Mouse (Mus musculus): ENCODE results near the gene Gm9903.

The Gm9903 gene

DNA sequence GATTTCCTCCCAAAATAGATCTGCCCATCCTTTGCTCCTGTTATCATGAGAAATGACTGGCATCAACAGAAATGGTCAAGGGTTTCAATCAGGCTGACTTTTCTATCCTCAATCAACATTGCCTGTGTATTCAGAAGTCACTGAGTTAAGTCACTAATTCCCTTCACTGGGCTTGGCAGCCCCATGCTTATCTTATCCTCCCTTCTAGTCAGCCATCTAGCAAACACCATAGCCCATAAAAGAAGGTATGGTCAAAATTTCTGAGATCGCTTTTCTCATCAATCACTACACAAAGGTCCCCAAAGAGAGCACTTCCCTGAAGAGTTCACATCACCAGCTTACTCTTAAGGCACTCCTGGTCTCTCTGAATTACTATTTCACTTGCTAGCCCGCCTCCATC is 21.3 kb downstream of the Gm9903 start:
- no peak for DNase-seq

DNA sequence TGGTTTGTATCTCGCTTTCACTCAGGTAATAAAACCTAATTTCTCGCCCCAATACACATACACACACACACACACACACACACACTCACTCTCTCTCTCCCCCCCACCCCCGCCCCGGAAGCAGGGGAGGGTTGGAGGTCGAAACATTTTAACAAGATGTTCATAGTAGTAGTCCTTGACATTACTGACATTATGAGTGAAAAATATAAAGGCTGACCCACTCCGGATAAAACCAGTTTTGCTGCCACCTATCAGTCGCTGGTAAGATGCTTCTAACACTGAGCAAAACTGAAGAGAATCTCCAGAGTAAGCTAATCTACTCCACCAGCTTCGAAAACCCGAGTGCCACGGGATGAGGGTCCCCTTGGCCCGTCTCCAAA is 21.8 kb downstream of the Gm9903 start:
- DNase-seq = no peak

DNA sequence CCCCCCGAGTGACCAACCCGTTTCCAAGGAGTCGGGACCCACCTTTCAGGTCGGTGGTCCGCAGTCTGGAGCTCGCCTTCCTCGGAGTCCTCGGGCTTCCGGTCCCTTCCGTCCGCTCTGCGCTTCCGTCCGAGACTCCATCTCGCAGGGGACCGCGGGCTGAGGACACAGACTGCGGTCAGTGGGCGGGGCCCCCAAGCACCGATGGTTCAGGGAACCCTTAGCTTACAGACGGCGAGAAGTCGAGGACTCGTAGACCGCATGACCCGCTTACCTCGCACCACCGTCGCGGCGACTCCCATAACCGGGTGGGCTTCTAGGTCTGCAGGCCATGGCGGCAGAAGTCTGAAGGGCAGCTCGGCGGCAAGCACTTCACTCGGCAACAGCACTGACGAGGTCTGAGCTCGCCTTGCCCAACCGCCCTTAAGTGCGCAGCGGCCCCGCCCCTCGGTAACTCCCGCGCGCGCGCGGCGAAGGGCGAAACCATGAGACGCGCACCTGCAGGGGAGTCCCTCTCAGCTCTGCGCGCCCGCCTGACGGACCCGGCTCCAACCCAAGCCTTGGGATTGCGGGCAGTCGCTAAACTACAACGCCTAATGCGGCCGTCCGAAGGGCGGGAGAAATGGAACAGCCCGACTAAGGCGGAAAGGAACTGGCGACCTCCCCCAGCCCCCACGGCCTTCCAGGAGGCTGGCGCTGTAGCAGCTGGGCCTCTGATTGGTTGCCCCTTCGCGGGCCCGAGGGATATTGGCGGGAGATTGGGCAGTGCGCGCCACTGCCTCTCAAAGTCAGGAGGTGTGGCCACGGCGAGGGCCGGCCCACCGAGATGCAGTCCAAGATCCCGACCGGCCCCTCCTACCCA is 22.4 kb downstream of the Gm9903 start, which contains the start of gene Slbp:
Gene Slbp, minus strand, starts transcription at position 654 of the 862 bp plus-strand sequence.
- DNase-seq = peak; percentile 92 to 94

DNA sequence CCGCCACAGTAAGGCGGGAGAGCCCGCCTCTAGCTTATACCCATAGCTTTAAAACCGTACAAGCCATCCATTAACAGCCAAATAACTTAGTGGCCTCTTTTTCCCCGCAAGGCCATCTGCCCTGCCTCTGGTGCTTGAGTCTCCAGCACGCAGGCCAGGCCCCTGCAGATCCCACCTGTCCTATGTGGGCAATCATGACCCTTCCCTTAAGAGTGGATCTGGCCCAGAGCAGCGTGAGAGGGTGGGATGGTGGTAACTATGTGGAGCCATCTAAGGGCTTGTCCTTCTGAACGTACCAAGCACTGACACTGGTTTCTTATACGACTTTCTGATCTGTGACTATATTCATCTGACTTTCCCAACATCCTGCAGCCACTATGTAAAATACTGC is 23.1 kb downstream of the Gm9903 start:
- DNase-seq = no peak

DNA sequence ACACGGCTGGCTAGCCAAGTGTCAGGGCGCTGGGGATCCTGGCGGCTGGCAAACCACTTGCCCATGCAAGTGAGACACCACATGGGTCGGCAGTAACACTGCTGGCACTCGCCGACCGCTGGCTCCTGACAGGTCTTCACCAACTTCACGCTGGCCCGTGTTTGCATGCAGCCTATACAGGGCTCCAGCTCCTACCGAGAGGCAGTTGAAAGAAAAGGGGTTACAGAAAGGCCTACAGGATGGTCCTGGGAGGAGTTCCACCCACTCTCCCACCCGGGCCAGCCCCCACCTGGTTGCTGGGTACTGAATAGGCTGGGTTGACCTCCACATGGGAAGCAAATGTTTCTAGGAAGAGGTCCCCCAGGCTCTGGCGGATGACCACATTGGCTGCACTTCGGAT is 24.7 kb downstream of the Gm9903 start:
- DNase-seq = no peak

DNA sequence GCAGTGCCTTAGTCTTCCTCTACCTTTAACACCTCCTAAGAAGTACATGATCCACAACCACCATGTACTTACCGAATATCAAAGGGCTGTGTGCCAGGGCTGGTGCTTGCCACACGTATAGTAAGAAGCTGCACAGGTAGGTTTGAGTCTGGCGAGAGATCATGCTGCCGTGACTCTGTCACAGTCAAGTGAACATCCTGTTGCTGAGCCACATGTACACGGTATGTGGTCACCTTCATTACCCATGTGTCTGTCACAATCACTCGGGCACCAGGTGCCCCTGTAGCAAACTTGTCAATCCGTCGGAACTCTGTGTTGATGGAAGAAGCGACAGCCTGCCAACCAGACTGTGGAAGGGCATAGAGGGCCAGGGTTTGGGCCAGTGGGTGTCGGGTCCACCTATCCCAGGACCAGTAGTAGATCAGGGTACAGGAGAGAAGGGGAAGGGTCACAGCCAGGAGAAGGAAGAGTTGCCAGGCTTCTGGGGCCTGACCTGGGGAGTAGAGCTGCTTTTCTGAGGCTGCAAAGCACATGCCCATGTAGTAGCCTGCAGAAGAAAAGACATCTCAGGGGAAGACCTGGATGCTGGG is 25.6 kb downstream of the Gm9903 start:
- DNase-seq = no peak

DNA sequence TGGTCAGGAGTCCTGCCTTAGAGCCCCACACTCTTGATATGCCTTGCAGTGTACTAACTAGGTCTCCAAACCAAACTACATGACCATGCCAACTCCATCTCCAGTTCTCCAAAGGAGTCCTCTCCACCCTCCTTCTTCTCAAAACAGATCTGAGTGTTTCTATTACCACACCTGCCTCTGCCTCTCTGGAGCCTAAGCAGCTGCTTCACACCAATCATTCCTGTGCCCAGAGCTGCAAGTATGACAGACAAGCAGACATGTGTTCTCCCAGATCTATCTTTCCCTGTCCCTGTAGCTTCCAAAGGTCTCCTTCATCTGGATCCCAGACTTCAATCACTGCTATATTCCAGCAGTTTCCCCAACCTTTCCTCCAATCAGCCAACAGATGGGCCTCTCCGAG is 27.0 kb downstream of the Gm9903 start:
- DNase-seq = no peak

DNA sequence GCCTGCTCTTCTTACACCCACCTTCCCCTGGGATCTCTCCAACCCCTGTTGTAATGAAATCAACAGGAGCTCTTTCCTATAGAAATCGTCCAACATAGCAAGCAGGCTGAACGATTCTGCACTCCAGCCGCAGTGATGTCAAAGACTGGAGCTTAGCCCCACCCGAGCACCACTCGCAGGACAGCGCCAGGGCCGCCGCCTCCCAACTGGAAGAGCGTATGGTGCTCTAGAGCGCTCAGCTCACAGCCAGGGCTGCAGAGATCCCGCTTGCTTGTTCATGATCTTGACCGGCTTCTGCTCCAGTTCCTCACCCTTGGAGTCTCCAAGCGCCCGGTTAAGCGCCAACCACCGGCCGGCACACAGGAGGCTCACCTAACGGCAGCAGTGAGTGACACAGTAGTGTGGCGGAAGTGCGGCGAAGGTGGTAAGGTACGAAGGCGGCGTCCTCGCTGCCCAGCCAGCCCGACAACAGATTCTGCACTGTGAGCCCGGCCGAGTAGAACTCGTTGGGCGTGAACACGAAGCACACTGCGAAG is 27.6 kb downstream of the Gm9903 start:
- no peak for DNase-seq

DNA sequence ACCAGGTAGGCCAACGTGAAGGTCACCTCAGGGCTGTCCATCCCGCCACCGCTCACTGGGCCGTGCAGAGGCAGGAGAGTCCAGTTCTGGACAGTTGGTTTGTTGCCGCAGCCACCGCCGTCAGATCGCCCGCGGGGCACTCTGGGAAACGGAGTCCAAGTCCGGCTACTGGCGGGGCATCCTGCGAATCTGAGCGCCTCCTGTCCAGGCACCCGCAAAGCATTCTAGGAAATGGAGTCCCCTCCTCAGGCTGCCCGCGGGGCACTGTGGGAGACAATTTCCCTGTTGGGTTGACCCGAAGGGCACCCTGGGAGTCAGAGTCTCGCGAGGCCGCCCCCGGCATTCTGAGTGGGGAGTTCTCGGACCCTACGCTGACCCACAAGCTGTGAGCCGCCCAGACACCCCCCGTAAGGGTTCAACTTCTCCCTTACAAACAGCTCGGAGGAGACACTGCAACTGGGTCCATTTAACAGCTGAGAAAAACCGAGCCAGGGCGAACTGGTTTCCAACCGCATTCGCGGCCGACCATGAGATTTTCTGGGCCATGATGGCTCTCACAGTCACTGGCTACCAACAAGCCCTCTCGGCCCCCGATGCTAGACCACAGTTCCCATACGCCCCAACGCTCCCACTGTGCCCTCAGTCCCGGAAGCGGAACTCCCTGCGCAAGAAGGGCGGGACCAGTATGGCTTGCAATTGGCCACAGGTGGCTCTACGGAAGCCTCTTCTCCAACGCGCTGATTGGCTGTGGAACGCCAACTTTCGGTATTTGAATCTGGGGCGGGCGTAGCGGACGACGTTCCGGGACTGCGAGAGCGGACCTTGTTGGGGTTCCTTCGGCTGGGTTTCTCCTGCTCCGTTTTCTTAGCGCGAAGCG is 28.3 kb downstream of the Gm9903 start, which contains the start of the genes Tacc3 and Tmem129:
Gene Tacc3, plus strand, starts transcription at position 342 of the 877 bp plus-strand sequence.
Gene Tmem129, minus strand, starts transcription at position 630 of the 877 bp plus-strand sequence.
- peak; percentile 97 to 99 for DNase-seq

DNA sequence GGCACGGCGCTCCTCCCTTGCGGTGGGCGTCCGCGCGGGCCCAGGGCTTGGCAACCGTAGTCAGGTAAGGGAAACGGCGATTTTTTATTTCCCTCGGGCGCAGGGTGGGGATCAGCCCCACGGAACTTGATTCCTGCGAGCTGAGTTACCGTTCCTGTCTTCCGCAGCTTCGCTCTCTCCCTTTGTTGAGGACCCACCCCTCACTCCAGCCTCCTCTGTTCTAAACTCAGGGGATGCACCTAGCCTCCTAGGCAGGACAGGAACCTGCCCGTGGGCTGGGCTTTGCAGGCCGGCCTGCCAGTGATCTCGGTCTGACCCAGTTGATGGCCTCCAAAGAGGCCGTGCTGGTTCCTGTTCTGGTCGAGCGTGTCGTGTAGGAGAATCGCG is 28.9 kb downstream of the Gm9903 start:
- no peak for DNase-seq

DNA sequence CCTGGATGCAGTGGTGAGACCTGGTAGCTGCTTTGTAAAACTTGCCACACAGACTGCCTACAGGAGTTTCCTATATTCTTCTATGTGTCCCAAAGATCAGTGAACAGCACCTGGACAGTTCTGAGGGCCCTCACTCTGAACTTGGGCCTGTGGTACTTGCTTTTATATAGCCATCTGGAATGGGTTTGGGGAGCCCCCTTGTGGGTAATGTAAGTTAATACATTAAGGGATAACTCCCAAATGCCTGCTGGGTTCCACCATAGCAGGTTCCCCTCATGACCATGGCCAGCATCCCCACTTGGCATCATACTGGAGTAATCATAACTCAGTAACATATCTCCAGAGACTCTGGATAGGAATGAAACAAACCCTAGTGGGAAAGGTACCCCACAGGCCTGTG is 38.5 kb downstream of the Gm9903 start:
- no peak for DNase-seq

DNA sequence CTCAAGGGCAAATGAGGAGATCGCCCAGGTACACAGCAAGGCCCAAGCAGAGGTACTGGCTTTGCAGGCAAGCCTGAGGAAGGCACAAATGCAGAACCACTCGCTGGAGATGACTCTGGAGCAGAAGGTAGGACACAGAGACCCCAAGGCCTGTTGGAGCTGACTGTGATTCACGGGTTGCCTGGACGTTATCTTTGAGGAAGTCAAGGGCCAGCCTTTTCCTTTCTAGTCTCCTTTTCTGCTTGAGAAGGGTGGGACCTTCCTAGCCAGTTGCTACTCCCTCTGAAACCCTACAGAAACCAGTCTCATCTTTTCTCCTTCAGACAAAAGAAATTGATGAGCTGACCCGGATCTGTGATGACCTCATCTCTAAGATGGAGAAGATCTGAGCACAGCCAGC is 41.9 kb downstream of the Gm9903 start:
- no peak for DNase-seq

DNA sequence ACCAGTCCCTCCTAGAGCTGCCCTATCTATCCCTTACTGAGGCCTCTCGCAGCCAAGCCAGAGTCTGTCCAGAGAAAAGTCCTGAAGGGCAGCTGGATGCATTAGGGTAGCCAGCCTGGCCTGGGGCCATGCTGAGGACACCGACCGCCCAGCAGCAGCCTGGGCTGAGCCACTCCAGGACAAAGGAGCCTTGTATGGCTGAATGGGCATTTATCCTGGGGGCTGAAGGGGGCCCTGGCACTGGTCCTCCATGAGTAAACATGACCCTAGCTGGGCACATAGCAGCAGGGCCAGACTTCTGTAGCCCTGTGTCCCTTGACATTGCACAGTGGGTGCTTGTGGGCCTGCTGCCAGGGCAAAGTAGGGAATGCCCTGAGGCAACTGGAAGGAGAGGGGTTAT is 44.7 kb downstream of the Gm9903 start:
- DNase-seq = peak in 1 of 2 experiments; percentile 25

DNA sequence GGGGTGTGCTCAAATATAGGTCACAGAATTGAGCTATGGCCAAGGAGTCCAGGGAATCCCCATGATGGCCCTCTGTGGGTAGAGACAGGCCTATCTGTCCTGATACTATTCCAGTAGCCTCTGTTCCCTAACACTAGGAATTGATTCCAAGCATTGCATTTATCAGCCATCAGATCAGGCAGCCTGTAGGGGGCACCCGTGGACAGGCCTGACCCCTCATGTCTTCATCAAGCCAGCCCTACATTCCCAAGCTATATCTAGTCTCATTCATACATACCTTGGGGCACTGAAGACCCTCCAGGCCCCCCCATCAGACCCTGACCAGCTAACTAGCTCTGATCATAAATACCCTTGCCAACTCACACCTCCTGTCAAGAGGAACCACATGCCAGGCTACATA is 46.2 kb downstream of the Gm9903 start:
- peak; percentile 48 to 51 for DNase-seq

DNA sequence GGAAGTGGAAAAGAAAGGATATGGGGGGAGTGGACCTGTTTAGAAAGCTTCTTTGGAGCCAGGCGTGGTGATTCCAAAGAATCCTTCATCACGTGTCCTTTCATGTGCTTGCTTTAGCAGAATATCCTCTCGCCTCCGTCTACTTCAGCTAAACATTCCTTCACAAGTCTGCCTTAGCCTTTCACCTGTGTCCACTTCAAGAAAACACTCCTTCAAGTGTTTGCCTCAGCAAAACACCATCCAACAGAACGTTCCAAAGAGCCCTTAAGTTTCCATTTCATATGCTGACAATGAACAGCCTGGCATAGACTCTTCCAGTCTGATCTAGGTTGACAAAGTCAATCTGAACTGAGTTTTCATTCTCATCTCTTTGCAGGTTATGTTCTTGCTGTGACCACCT is 48.5 kb downstream of the Gm9903 start:
- DNase-seq = no peak

DNA sequence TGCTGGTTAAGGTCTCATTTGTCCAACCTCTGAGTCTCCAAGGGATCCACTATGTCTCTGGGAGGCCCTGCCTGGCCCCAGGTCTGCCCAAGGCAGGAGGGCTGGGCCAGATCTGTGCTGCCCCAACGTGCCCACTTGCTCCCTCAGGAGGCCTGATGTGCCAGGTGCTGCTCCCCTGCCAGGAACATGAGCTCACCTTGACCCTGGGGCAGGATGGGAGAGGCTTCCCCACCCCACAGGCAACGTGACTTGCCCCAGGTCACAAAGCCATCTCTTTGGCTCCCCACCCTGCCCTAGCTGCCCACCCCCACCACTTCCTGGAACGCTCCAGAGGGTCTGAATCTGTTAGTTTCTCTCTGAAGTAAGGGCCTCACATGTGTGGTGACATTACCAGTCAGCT is 51.3 kb downstream of the Gm9903 start:
- no peak for DNase-seq

Data from cerebellum, postnatal 36 days (tissue).